Mouse (Mus musculus): Measurements from ENCODE around the gene Krt80. TPM values are rescaled to one million over a fixed set of nuclear protein-coding genes. Genes with fewer than 3 reads are reported as not detected.
"Not testable (repeated sequence)": the region's sequence is repeated elsewhere in the genome, so short reads cannot be mapped to it uniquely, and the experiment has no call there.

Gene Krt80
- polyA plus RNA-seq, 1 experiment, result 3.8 TPM

- WGBS, result 88% methylated on average over 3 of the region's 3 CpGs
- TF ChIP-seq POLR2A (IDR thresholded peaks at IDR 0.05; ENCODE audit: control insufficient read depth, extremely low read depth, insufficient read depth, low read length, poor library complexity), result no peak
- TF ChIP-seq CTCF (IDR thresholded peaks at IDR 0.05; ENCODE audit: borderline replicate concordance, control insufficient read depth, extremely low read depth, insufficient read depth, low read length, poor library complexity), result no peak
- Histone ChIP-seq H3K27ac (ENCODE audit: control insufficient read depth, insufficient read depth, low read length) (no peak overlapping the region), H3K4me3 (ENCODE audit: control insufficient read depth, insufficient read depth, low read length) (no peak overlapping the region), H3K36me3 (ENCODE audit: control insufficient read depth, insufficient read depth, low read length) (no peaks in the 10 kb centered on the region), H3K4me1 (replicated peaks; ENCODE audit: control insufficient read depth, insufficient read depth, low read length) (no peaks in the 10 kb centered on the region), H3K27me3 (ENCODE audit: control insufficient read depth, insufficient read depth, low read length) (no peaks in the 10 kb centered on the region)
- DNase-seq, result no peak
Measured at GRCm38 (mm10) chr15:101328876-101329563, 40.9 kb downstream of the Krt80 start.

- peak; percentile 45 for DNase-seq
- H3K27ac ChIP-seq (ENCODE audit: control insufficient read depth, insufficient read depth, low read length), result no peak overlapping the region
- no peak overlapping the region for H3K4me3 ChIP-seq (ENCODE audit: control insufficient read depth, insufficient read depth, low read length)
- H3K4me1 ChIP-seq (replicated peaks; ENCODE audit: control insufficient read depth, insufficient read depth, low read length), result no peaks in the 10 kb centered on the region
- no peaks in the 10 kb centered on the region for H3K36me3 ChIP-seq (ENCODE audit: control insufficient read depth, insufficient read depth, low read length)
- TF ChIP-seq CTCF (IDR thresholded peaks at IDR 0.05; ENCODE audit: borderline replicate concordance, control insufficient read depth, extremely low read depth, insufficient read depth, low read length, poor library complexity) (peak; percentile 69; the same call in 1 of the 2 replicates), POLR2A (IDR thresholded peaks at IDR 0.05; ENCODE audit: control insufficient read depth, extremely low read depth, insufficient read depth, low read length, poor library complexity) (no peak)
- no peaks in the 10 kb centered on the region for H3K27me3 ChIP-seq (ENCODE audit: control insufficient read depth, insufficient read depth, low read length)
- 6% methylated on average over 6 of the region's 6 CpGs for WGBS
Measured at GRCm38 (mm10) chr15:101327282-101327681, 42.7 kb downstream of the Krt80 start.

- H3K27ac ChIP-seq (ENCODE audit: control insufficient read depth, insufficient read depth, low read length), result no peak overlapping the region
- no peaks in the 10 kb centered on the region for H3K36me3 ChIP-seq (ENCODE audit: control insufficient read depth, insufficient read depth, low read length)
- H3K4me1 ChIP-seq (replicated peaks; ENCODE audit: control insufficient read depth, insufficient read depth, low read length), result no peaks in the 10 kb centered on the region
- no peaks in the 10 kb centered on the region for H3K27me3 ChIP-seq (ENCODE audit: control insufficient read depth, insufficient read depth, low read length)
- DNase-seq, result no peak
- 58% methylated on average over 10 of the region's 10 CpGs for WGBS
- no peak overlapping the region for H3K4me3 ChIP-seq (ENCODE audit: control insufficient read depth, insufficient read depth, low read length)
- no peak for TF ChIP-seq CTCF (IDR thresholded peaks at IDR 0.05; ENCODE audit: borderline replicate concordance, control insufficient read depth, extremely low read depth, insufficient read depth, low read length, poor library complexity)
Measured at GRCm38 (mm10) chr15:101325991-101326534, 43.9 kb downstream of the Krt80 start.

- not testable (repeated sequence) for H3K27me3 ChIP-seq (ENCODE audit: control insufficient read depth, insufficient read depth, low read length); H3K4me1 ChIP-seq (replicated peaks; ENCODE audit: control insufficient read depth, insufficient read depth, low read length); H3K36me3 ChIP-seq (ENCODE audit: control insufficient read depth, insufficient read depth, low read length); H3K27ac ChIP-seq (ENCODE audit: control insufficient read depth, insufficient read depth, low read length); DNase-seq; H3K4me3 ChIP-seq (ENCODE audit: control insufficient read depth, insufficient read depth, low read length)
Measured at GRCm38 (mm10) chr15:101324409-101324808, 45.6 kb downstream of the Krt80 start.

GRCm38 (mm10) chr15:101323511-101323910 lies 46.5 kb downstream of the Krt80 start:
- no peaks in the 10 kb centered on the region for H3K27me3 ChIP-seq (ENCODE audit: control insufficient read depth, insufficient read depth, low read length)
- no peak for DNase-seq
- no peak overlapping the region for H3K4me3 ChIP-seq (ENCODE audit: control insufficient read depth, insufficient read depth, low read length)
- H3K27ac ChIP-seq (ENCODE audit: control insufficient read depth, insufficient read depth, low read length), result no peak overlapping the region
- H3K36me3 ChIP-seq (ENCODE audit: control insufficient read depth, insufficient read depth, low read length), result no peaks in the 10 kb centered on the region
- H3K4me1 ChIP-seq (replicated peaks; ENCODE audit: control insufficient read depth, insufficient read depth, low read length), result no peaks in the 10 kb centered on the region; the same call in 1 of the 2 replicates
- TF ChIP-seq POLR2A (IDR thresholded peaks at IDR 0.05; ENCODE audit: control insufficient read depth, extremely low read depth, insufficient read depth, low read length, poor library complexity) (no peak), CTCF (IDR thresholded peaks at IDR 0.05; ENCODE audit: borderline replicate concordance, control insufficient read depth, extremely low read depth, insufficient read depth, low read length, poor library complexity) (no peak)
- 95% methylated on average over 5 of the region's 5 CpGs for WGBS

GRCm38 (mm10) chr15:101322640-101323039 lies 47.3 kb downstream of the Krt80 start:
- Histone ChIP-seq H3K27ac (ENCODE audit: control insufficient read depth, insufficient read depth, low read length) (no peak overlapping the region), H3K4me1 (replicated peaks; ENCODE audit: control insufficient read depth, insufficient read depth, low read length) (no peaks in the 10 kb centered on the region; the same call in 1 of the 2 replicates), H3K4me3 (ENCODE audit: control insufficient read depth, insufficient read depth, low read length) (no peak overlapping the region), H3K27me3 (ENCODE audit: control insufficient read depth, insufficient read depth, low read length) (no peaks in the 10 kb centered on the region), H3K36me3 (ENCODE audit: control insufficient read depth, insufficient read depth, low read length) (no peaks in the 10 kb centered on the region)
- DNase-seq, result no peak
- TF ChIP-seq CTCF (IDR thresholded peaks at IDR 0.05; ENCODE audit: borderline replicate concordance, control insufficient read depth, extremely low read depth, insufficient read depth, low read length, poor library complexity) (no peak), POLR2A (IDR thresholded peaks at IDR 0.05; ENCODE audit: control insufficient read depth, extremely low read depth, insufficient read depth, low read length, poor library complexity) (no peak)
- 80% methylated on average over 7 of the region's 7 CpGs for WGBS

GRCm38 (mm10) chr15:101322106-101322505 lies 47.9 kb downstream of the Krt80 start:
- no peak overlapping the region for H3K27ac ChIP-seq (ENCODE audit: control insufficient read depth, insufficient read depth, low read length)
- H3K36me3 ChIP-seq (ENCODE audit: control insufficient read depth, insufficient read depth, low read length), result no peaks in the 10 kb centered on the region
- no peak for DNase-seq
- WGBS, result 78% methylated on average over 5 of the region's 5 CpGs
- no peak overlapping the region for H3K4me3 ChIP-seq (ENCODE audit: control insufficient read depth, insufficient read depth, low read length)
- TF ChIP-seq POLR2A (IDR thresholded peaks at IDR 0.05; ENCODE audit: control insufficient read depth, extremely low read depth, insufficient read depth, low read length, poor library complexity) (no peak), CTCF (IDR thresholded peaks at IDR 0.05; ENCODE audit: borderline replicate concordance, control insufficient read depth, extremely low read depth, insufficient read depth, low read length, poor library complexity) (no peak)
- no peaks in the 10 kb centered on the region; the same call in 1 of the 2 replicates for H3K4me1 ChIP-seq (replicated peaks; ENCODE audit: control insufficient read depth, insufficient read depth, low read length)
- H3K27me3 ChIP-seq (ENCODE audit: control insufficient read depth, insufficient read depth, low read length), result no peaks in the 10 kb centered on the region

Measured in thymus, adult 2 months (tissue).